Mouse (Mus musculus): Measurements from ENCODE around the gene Hspg2. TPM values are rescaled to one million over a fixed set of nuclear protein-coding genes. Genes with fewer than 3 reads are reported as not detected.
A peak's percentile ranks its signal among the peaks of the same experiment; 100 is the strongest.
"Not testable (repeated sequence)": the region's sequence is repeated elsewhere in the genome, so short reads cannot be mapped to it uniquely, and the experiment has no call there.

Hspg2 gene
- total RNA-seq, 2 experiments from 2014 or later = 256 to 295 TPM

DNA sequence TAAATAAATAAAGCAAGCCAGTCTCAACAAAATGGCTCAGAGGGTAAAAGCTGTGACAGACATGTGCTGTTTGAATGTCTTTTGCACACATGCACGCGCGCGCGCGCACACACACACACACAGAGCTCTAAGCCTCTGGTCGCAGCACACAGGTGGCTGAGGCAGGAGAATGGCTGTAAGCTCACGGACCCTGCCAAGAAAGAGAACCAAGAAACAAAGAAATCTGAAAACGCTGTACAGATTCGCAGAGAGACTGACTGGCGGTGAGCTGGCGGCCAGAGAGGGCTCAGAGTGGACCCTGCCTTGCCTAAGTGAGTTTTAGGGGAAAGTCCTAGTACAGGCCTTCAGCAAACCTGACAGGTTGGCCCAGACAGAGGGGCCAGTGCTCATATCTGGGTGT, 108.9 kb downstream of the Hspg2 start:
- no peak for DNase-seq

- DNase-seq = peak; percentile 66
Observed at GRCm38 (mm10) chr4:137578181-137578845, 109.7 kb downstream of the Hspg2 start.

GRCm38 (mm10) chr4:137579789-137580188, 111.2 kb downstream of the Hspg2 start:
- no peak for DNase-seq

GRCm38 (mm10) chr4:137580299-137580698, 111.7 kb downstream of the Hspg2 start:
- DNase-seq = no peak

GRCm38 (mm10) chr4:137581815-137582214, 113.2 kb downstream of the Hspg2 start:
- DNase-seq = no peak

DNA sequence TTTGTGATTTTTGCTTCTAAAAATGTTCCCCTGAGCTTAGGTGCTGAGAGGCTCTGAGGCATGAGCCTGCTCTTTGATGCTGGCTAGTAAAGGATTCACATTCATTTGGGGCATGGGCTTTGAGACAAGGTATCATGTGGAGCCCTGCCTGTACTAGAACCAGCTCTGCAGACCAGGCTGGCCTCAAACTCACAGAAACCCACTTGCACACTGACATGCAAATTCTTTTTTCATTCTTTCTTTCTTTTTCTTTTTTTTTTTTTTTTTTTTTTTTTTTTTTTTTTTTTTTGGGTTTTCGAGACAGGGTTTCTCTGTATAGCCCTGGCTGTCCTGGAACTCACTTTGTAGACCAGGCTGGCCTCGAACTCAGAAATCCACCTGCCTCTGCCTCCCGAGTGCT, 120.5 kb downstream of the Hspg2 start:
- not testable (repeated sequence) for DNase-seq

GRCm38 (mm10) chr4:137589586-137589985, 121.0 kb downstream of the Hspg2 start:
- DNase-seq = no peak

GRCm38 (mm10) chr4:137590961-137591360, 122.4 kb downstream of the Hspg2 start:
- DNase-seq = no peak

DNA sequence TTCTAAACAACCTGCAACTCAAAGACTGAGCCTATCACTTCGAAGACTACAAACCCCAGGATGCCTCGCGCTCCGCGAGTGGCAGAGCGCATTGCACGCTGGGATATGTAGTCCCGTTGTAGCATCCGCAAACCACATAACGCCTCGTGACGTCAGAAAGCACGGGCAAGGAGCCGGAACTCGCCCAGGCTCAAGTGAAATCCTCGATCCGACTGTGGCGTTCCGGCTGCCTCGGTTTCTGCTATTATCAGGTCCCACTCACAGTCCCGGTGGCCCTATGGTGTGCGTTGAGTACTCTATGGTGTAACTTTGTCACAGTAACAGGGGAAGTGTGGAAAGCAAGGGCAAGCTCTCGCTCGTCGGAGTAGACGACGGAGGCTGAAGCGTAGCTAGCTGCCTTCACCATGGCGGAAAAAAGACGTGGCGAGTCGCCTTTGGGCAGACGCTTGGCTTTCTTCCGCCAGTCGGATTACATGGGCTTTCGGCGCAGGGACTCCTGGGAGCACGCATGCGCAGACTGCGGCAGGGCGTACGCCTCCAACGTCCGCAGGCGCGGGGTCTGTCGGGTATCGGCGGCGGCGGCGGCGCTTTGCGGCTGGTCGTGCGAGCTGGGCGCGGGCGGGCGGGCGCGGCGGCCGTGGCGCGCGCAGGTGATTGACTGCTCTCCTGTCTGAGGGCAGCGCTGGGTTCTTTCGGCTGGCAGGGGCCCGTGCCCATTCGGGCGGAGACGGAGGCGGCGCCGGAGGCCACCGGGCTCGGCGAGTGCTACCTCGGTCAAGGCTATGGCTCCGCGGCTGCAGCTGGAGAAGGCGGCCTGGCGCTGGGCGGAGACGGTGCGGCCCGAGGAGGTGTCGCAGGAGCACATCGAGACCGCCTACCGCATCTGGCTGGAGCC, 125.3 kb downstream of the Hspg2 start, which contains the start of gene Usp48:
Gene Usp48, plus strand, starts transcription at position 155 of the 895 bp plus-strand sequence.
- peak; percentile 100 for DNase-seq

- DNase-seq = no peak
Observed at GRCm38 (mm10) chr4:137594496-137595270, 126.1 kb downstream of the Hspg2 start.

GRCm38 (mm10) chr4:137597098-137597630, 128.6 kb downstream of the Hspg2 start:
- no peak for DNase-seq

GRCm38 (mm10) chr4:137598577-137598976, 130.0 kb downstream of the Hspg2 start:
- no peak for DNase-seq

- no peak for DNase-seq
Observed at GRCm38 (mm10) chr4:137603449-137604171, 135.0 kb downstream of the Hspg2 start.

- DNase-seq = no peak
Observed at GRCm38 (mm10) chr4:137607023-137607422, 138.5 kb downstream of the Hspg2 start.

GRCm38 (mm10) chr4:137609281-137609680, 140.7 kb downstream of the Hspg2 start:
- no peak for DNase-seq

- DNase-seq = no peak
Observed at GRCm38 (mm10) chr4:137609702-137610101, 141.1 kb downstream of the Hspg2 start.

DNA sequence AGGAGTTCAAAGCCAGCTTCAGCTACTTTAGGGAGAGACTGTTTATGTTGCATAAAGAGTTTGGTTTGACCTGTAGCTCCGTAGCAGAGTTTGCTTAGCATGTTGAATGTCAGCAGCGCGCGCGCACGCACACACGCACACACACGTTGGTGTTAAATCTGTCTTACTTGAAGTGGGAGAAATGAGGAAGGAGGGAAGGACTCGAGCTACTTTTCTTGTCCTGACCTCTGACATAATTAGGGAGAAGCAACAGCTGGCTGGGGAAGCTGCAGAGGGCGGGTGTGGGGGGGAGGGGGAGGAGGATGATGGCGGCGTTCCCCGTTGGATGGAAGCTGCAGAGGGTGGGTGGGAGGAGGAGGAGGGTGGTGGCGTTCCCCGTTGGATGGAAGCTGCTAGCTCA, 141.7 kb downstream of the Hspg2 start:
- no peak for DNase-seq

All from gastrocnemius, postnatal 10 days (tissue).